Mouse (Mus musculus): ENCODE measurements around the gene Fgf15. TPM values are rescaled to one million over a fixed set of nuclear protein-coding genes. Genes with fewer than 3 reads are reported as not detected.
A peak's percentile ranks its signal among the peaks of the same experiment; 100 is the strongest.
"Not testable (repeated sequence)": the region's sequence is repeated elsewhere in the genome, so short reads cannot be mapped to it uniquely, and the experiment has no call there.

Fgf15 gene
- polyA plus RNA-seq, 1 experiment from 2014 or later = 20.0 TPM

DNA sequence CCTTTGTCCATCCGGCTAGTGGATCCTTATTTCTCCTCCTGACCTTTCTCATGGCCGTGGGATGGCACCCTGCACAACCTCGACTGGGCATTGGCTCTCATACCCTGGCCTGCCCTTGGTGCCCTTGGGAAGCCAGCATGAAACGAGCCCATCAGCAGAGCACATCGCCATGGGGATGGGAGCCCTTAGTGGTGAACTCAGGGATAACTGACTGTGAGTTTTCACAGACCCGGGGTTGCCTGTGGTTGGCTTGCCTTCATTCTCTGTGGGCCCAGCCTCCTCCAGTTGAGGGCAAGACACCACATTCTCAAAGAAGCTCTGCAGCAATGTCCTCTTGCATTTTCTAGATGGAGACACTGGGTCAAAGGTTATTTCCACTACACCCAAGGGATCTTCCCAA, 4.0 kb upstream of the Fgf15 start:
- ATAC-seq (replicated peaks) = no peak
- Histone ChIP-seq H3K4me2 (replicated peaks) (no peak overlapping the region), H3K9ac (replicated peaks) (no peak overlapping the region), H3K27me3 (peaks cover 16% of the 10 kb centered on the region; the same call in 1 of the 2 replicates), H3K9me3 (no peaks in the 10 kb centered on the region), H3K4me3 (no peak overlapping the region), H3K36me3 (no peaks in the 10 kb centered on the region), H3K4me1 (peaks cover 34% of the 10 kb centered on the region), H3K27ac (replicated peaks) (no peak overlapping the region)
- 51% methylated on average over 6 of the region's 6 CpGs for WGBS

- WGBS = 4% methylated on average over 5 of the region's 5 CpGs
- Histone ChIP-seq H3K4me2 (replicated peaks) (peak overlapping the region; percentile 97; the same call in 1 of the 2 replicates), H3K4me3 (no peak overlapping the region), H3K27me3 (peaks cover 29% of the 10 kb centered on the region; the same call in 1 of the 2 replicates), H3K27ac (replicated peaks) (no peak overlapping the region), H3K9me3 (no peaks in the 10 kb centered on the region), H3K9ac (replicated peaks) (no peak overlapping the region), H3K36me3 (no peaks in the 10 kb centered on the region), H3K4me1 (peaks cover 29% of the 10 kb centered on the region)
- ATAC-seq (replicated peaks) = no peak
Measured at GRCm38 (mm10) chr7:144894191-144894590, 2.1 kb upstream of the Fgf15 start.

GRCm38 (mm10) chr7:144894706-144895105, 1.6 kb upstream of the Fgf15 start:
- Histone ChIP-seq H3K4me2 (replicated peaks) (peak overlapping the region; percentile 97), H3K27ac (replicated peaks) (peak overlapping the region; percentile 64), H3K36me3 (no peaks in the 10 kb centered on the region), H3K27me3 (peaks cover 29% of the 10 kb centered on the region; the same call in 1 of the 2 replicates), H3K9ac (replicated peaks) (no peak overlapping the region), H3K4me3 (peak overlapping the region; percentile 49), H3K9me3 (no peaks in the 10 kb centered on the region), H3K4me1 (peaks cover 29% of the 10 kb centered on the region)
- ATAC-seq (replicated peaks) = 0 out of 2 replicates have a peak, but pooled peaks have one; percentile 18
- WGBS = 0% methylated on average over 4 of the region's 4 CpGs

GRCm38 (mm10) chr7:144895305-144896111, 823 bp upstream of the Fgf15 start:
- peak overlapping the region; percentile 97 for H3K4me2 ChIP-seq (replicated peaks)
- peak overlapping the region; percentile 44 for H3K9ac ChIP-seq (replicated peaks)
- H3K27me3 ChIP-seq = peaks cover 29% of the 10 kb centered on the region; the same call in 1 of the 2 replicates
- under 1% methylated on average over 37 of the region's 37 CpGs for WGBS
- H3K9me3 ChIP-seq = no peaks in the 10 kb centered on the region
- peaks cover 29% of the 10 kb centered on the region for H3K4me1 ChIP-seq
- peak overlapping the region; percentile 64 for H3K27ac ChIP-seq (replicated peaks)
- H3K4me3 ChIP-seq = peak overlapping the region; percentile 49
- ATAC-seq (replicated peaks) = peak; percentile 78
- no peaks in the 10 kb centered on the region for H3K36me3 ChIP-seq

- Histone ChIP-seq H3K4me2 (replicated peaks) (peak overlapping the region; percentile 14; the same call in 1 of the 2 replicates), H3K27ac (replicated peaks) (no peak overlapping the region), H3K27me3 (peaks cover 29% of the 10 kb centered on the region; the same call in 1 of the 2 replicates), H3K9ac (replicated peaks) (no peak overlapping the region), H3K9me3 (no peaks in the 10 kb centered on the region), H3K36me3 (no peaks in the 10 kb centered on the region), H3K4me1 (peaks cover 29% of the 10 kb centered on the region), H3K4me3 (peak overlapping the region; percentile 9; the same call in 1 of the 2 replicates)
- 39% methylated on average over 6 of the region's 6 CpGs for WGBS
- ATAC-seq (replicated peaks) = no peak
Measured at GRCm38 (mm10) chr7:144898506-144898905, 2.2 kb downstream of the Fgf15 start.

DNA sequence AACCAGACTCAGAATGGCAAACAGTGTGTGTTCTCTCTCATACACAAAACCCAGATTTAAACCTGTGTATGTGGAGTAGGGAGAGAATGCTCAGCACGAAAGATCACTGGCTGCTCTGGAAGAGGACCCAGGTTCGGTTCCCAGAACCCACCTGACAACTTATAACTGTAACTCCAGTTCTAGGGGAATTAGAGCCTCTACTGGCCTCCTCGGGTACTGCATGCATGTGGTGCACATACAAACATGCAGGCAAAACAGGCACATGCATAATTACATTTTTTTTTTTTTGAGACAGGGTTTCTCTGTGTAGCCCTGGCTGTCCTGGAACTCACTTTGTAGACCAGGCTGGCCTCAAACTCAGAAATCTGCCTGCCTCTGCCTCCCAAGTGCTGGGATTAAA, 9.2 kb downstream of the Fgf15 start:
- not testable (repeated sequence) for H3K27me3 ChIP-seq; H3K27ac ChIP-seq (replicated peaks); H3K36me3 ChIP-seq; H3K4me2 ChIP-seq (replicated peaks); H3K4me3 ChIP-seq; ATAC-seq (replicated peaks); H3K9ac ChIP-seq (replicated peaks); H3K9me3 ChIP-seq; H3K4me1 ChIP-seq
- 93% methylated on average over 3 of the region's 3 CpGs for WGBS

GRCm38 (mm10) chr7:144906708-144907397, 10.5 kb downstream of the Fgf15 start:
- H3K4me1 ChIP-seq = peaks cover 4% of the 10 kb centered on the region
- H3K27me3 ChIP-seq = no peaks in the 10 kb centered on the region
- ATAC-seq (replicated peaks) = peak; percentile 42; the same call in 1 of the 2 replicates
- peak overlapping the region; percentile 19; the same call in 1 of the 2 replicates for H3K4me3 ChIP-seq
- no peaks in the 10 kb centered on the region for H3K9me3 ChIP-seq
- no peak overlapping the region for H3K9ac ChIP-seq (replicated peaks)
- 10% methylated on average over 28 of the region's 28 CpGs for WGBS
- no peaks in the 10 kb centered on the region for H3K36me3 ChIP-seq
- peak overlapping the region; percentile 27; the same call in 1 of the 2 replicates for H3K4me2 ChIP-seq (replicated peaks)
- no peak overlapping the region for H3K27ac ChIP-seq (replicated peaks)

- ATAC-seq (replicated peaks) = no peak
- Histone ChIP-seq H3K27ac (replicated peaks) (no peak overlapping the region), H3K4me3 (no peak overlapping the region), H3K4me2 (replicated peaks) (no peak overlapping the region), H3K27me3 (no peaks in the 10 kb centered on the region), H3K36me3 (no peaks in the 10 kb centered on the region), H3K9ac (replicated peaks) (no peak overlapping the region), H3K4me1 (peaks cover 4% of the 10 kb centered on the region), H3K9me3 (no peaks in the 10 kb centered on the region)
- WGBS = 13% methylated on average over 8 of the region's 8 CpGs
Measured at GRCm38 (mm10) chr7:144907793-144908192, 11.5 kb downstream of the Fgf15 start.

DNA sequence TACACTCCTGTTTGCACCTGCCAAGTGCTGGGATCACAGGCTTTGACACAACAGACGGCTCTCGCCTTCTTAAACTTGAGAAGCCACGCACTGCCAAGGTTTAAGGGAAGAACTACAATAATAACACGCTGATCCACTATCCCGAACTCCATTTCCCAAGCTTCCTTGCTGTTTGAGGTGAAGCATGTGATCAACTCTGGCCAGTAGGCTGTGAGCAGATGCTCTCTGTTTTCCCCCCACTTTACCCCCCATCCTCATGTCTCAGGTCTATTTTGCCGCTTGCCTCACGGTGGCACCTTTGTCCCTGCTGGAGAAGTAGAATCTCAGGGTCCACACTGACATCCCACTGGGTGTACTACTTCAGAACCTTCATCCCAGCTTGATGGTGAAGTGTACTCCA, 12.4 kb downstream of the Fgf15 start:
- Histone ChIP-seq H3K36me3 (no peaks in the 10 kb centered on the region), H3K4me3 (no peak overlapping the region), H3K9me3 (no peaks in the 10 kb centered on the region), H3K27me3 (no peaks in the 10 kb centered on the region), H3K9ac (replicated peaks) (no peak overlapping the region), H3K4me1 (peaks cover 4% of the 10 kb centered on the region), H3K4me2 (replicated peaks) (peak overlapping the region; percentile 14; the same call in 1 of the 2 replicates), H3K27ac (replicated peaks) (no peak overlapping the region)
- peak; percentile 61; the same call in 1 of the 2 replicates for ATAC-seq (replicated peaks)
- 32% methylated on average over 7 of the region's 7 CpGs for WGBS

DNA sequence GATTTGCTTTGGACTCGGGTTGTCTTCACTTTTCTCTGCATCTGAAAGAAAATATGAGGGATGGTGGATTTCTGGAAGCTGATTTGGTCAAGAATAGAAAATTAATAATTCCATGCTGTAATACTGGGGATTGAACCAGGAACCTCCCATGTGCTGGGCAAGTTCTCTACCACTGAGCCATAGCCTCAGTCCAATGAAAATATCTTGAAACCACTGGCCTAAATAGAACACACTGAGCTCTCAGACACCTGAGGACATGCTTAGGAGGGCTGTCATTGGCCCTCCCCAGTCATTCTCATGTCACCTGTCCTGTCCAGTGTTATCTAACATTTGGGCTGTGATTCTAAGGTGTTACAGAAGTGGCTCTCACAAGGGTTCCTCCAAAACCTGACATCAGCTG, 14.8 kb downstream of the Fgf15 start:
- H3K4me1 ChIP-seq = peaks cover 11% of the 10 kb centered on the region
- no peaks in the 10 kb centered on the region for H3K9me3 ChIP-seq
- H3K4me3 ChIP-seq = no peak overlapping the region
- H3K27me3 ChIP-seq = no peaks in the 10 kb centered on the region
- H3K9ac ChIP-seq (replicated peaks) = no peak overlapping the region
- H3K27ac ChIP-seq (replicated peaks) = no peak overlapping the region
- WGBS = 73% methylated on average over 1 of the region's 1 CpGs
- no peaks in the 10 kb centered on the region for H3K36me3 ChIP-seq
- ATAC-seq (replicated peaks) = no peak
- H3K4me2 ChIP-seq (replicated peaks) = no peak overlapping the region

GRCm38 (mm10) chr7:144912897-144913296, 16.6 kb downstream of the Fgf15 start:
- Histone ChIP-seq H3K9me3 (no peaks in the 10 kb centered on the region), H3K27ac (replicated peaks) (no peak overlapping the region), H3K27me3 (no peaks in the 10 kb centered on the region), H3K4me2 (replicated peaks) (no peak overlapping the region), H3K4me3 (no peak overlapping the region), H3K36me3 (0 out of 2 replicates have a peak, but pooled peaks cover 7% of the 10 kb centered on the region), H3K9ac (replicated peaks) (no peak overlapping the region), H3K4me1 (peaks cover 13% of the 10 kb centered on the region)
- ATAC-seq (replicated peaks) = no peak
- 57% methylated on average over 4 of the region's 4 CpGs for WGBS
